In the genomic region with DNA sequence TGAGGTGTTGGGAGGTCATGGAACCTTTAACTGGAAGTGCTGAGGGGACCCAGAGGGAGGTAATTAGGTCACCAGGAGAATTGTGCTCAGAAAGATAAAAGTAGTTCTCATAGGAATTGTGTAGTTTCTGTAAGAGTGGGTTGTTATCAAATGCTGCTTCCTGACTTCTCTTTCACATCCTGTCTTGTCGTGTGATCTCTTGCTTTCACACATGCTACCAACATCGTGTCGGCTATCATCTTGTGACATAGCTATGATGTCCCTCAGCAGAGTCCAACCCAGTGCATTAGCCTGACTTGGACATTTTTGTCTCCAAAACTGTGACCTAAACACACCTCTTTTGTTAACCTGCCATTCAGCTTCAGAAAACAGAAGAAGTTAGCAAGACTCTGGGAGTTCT, we compare ENCODE assay signal across 26 mouse cellular contexts. TPM values are rescaled to one million over a fixed set of nuclear protein-coding genes. Genes with fewer than 3 reads are reported as not detected.
DNase-seq lines count a peak whose midpoint lies in the region; ATAC-seq lines count a peak whose summit lies in the region.
"Had no signal": no experiment of that assay in that cellular context is flagged by ENCODE, and none has a peak within 500 bp of the region (broad histone marks: within the 10 kb centered on the region; RNA-seq: fewer than 3 reads in every experiment).

No protein-coding gene starts in this region.

- peak; percentile 53 for DNase-seq in CD4-positive helper T cell, adult 2 months (ENCODE audit: low read depth, low spot score)
- DNase-seq in induced T-regulatory cell, adult 2 months (ENCODE audit: low read depth), result peak; percentile 38
- DNase-seq in splenic B cell, adult 2 months (ENCODE audit: low read depth, low spot score), result peak; percentile 33
- DNase-seq in adrenal gland, adult 18-20 months (ENCODE audit: low spot score in 2 of 2), result no peak
- no peak for DNase-seq in cerebellum, postnatal 25 days
- DNase-seq in gastrocnemius, adult 8-10 months (ENCODE audit: low spot score in 2 of 2), result no peak
- DNase-seq: adrenal gland, postnatal 10 days; adrenal gland, postnatal 36 days; B cell, adult 2 months; cerebellum, adult 11 months; cerebellum, adult 2 months; cerebellum, postnatal 10 days; gastrocnemius, postnatal 10 days; gastrocnemius, postnatal 36 days; heart, postnatal 36 days; kidney, adult 2 months had no signal

- H3K27me3 ChIP-seq in splenic B cell, adult 2 months (ENCODE audit: control insufficient read depth, insufficient read depth, low read length, poor library complexity, severe bottlenecking), result no peaks in the 10 kb centered on the region
- H3K27me3 ChIP-seq: CH12.LX; forebrain, embryonic 13.5 days; hindbrain, embryonic 13.5 days had no signal

- ATAC-seq in CD4-positive, CD25-positive, alpha-beta regulatory T cell, adult 4 months, result peak; percentile 80
- ATAC-seq: forebrain, embryonic 13.5 days; forebrain, embryonic 16.5 days; hindbrain, embryonic 16.5 days; intestine, postnatal 0 days had no signal

- H3K36me3 ChIP-seq in splenic B cell, adult 2 months (ENCODE audit: control insufficient read depth, insufficient read depth, low read length, poor library complexity, severe bottlenecking), result no peaks in the 10 kb centered on the region
- H3K36me3 ChIP-seq: forebrain, embryonic 10.5 days; G1E; hindbrain, embryonic 10.5 days; hindbrain, embryonic 13.5 days had no signal

RNA-seq across cellular contexts. Expression of gene Abhd17c, which starts 40.6 kb away (rescaled TPM):
- 10 to 100 TPM in 1 of 2 experiments, 1 to 10 TPM in 1; 6.1 to 11.7 TPM for polyA plus RNA-seq in CD4-positive, CD25-positive, alpha-beta regulatory T cell, adult 4 months (2017; shearing (Covaris generic))
- 10 to 100 TPM; 26.7 to 29.9 TPM for total RNA-seq in adrenal gland, adult 18-20 months (2021)
- total RNA-seq in gastrocnemius, adult 8-10 months (2022), result 10 to 100 TPM in 1 of 4 experiments, 1 to 10 TPM in 3; 8.5 to 10.2 (median 8.9) TPM

Comparison
In these comparisons a context has a peak if more than half of its experiments do, and no peak if none do; other contexts are left out.
1. DNase-seq: peak in CD4-positive helper T cell, adult 2 months (single experiment), induced T-regulatory cell, adult 2 months (single experiment) and splenic B cell, adult 2 months (single experiment); none in adrenal gland, adult 18-20 months (0 of 2), cerebellum, postnatal 25 days (0 of 2) and gastrocnemius, adult 8-10 months (0 of 2).